In the genomic region with DNA sequence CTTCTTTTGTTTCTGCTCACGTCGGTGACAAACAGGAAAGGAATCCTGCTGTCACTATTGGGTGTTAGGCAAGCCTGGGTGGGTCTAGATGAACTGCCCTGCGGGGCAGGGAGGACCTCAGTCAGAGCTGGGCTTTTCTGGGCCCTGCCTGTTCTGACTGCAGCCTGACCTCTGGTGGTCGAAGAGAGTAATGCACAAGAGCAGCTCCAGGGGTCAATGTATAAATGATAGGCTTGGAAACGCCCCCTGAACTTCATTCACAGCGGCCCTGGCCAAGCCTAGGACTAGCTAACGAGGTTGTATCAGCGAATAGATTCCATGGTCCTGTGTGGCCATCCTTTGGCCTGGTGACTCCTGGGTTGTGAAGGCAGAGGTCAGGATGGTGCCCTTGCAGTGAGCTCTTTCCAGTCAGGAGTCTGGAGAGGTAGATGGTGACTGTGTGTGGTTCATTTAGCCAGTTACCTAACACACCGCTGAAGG, we compare ENCODE assay signal across 8 mouse cellular contexts. TPM values are rescaled to one million over a fixed set of nuclear protein-coding genes. Genes with fewer than 3 reads are reported as not detected.
DNase-seq lines count a peak whose midpoint lies in the region; ATAC-seq and TF ChIP-seq lines count a peak whose summit lies in the region.

No protein-coding gene starts in this region.

- no peak overlapping the region for H3K27ac ChIP-seq in hindbrain, embryonic 13.5 days

- no peaks in the 10 kb centered on the region for H3K36me3 ChIP-seq in hindbrain, embryonic 13.5 days

- H3K4me3 ChIP-seq in hindbrain, embryonic 13.5 days = no peak overlapping the region

- no peak overlapping the region for H3K9ac ChIP-seq in hindbrain, embryonic 13.5 days

- WGBS in hindbrain, embryonic 13.5 days = 12% methylated on average over 9 of the region's 9 CpGs

- H3K27me3 ChIP-seq in Patski = no peaks in the 10 kb centered on the region
- H3K27me3 ChIP-seq in hindbrain, embryonic 13.5 days = 0 out of 2 replicates have a peak, but pooled peaks cover 2% of the 10 kb centered on the region

- TF ChIP-seq CTCF in Patski (IDR thresholded peaks at IDR 0.05) = peak; percentile 89

- ATAC-seq in Patski = peak; percentile 85
- ATAC-seq in hindbrain, embryonic 13.5 days (ENCODE audit: low FRiP score) = peak; percentile 40; the same call in 1 of the 2 replicates

- peaks cover 6% of the 10 kb centered on the region; the same call in 1 of the 2 replicates for H3K9me3 ChIP-seq in hindbrain, embryonic 13.5 days

- CTCF ChIA-PET in Patski (lab: Charles Lee) = interaction anchor here (0.7 to 2.8 kb wide), 24 partner anchors 14 to 418 kb away, joined by 3 to 48 read pairs (median 5); no protein-coding TSS in a partner anchor

- POLR2A ChIA-PET in Patski (lab: Charles Lee) = no interaction called here

- peak; percentile 44 for DNase-seq in Patski (ENCODE audit: low read depth, low spot score)
- DNase-seq in cerebellum, postnatal 10 days = peak; percentile 89 to 92
- DNase-seq in frontal cortex, postnatal 25 days (ENCODE audit: low spot score in 2 of 2) = peak; percentile 54 to 70
- DNase-seq in layer of hippocampus, postnatal 10 days (ENCODE audit: low spot score in 2 of 2) = peak; percentile 86
- peak; percentile 90 for DNase-seq in lung, postnatal 14 days
- DNase-seq in ovary, postnatal 36 days (ENCODE audit: low spot score) = peak; percentile 68
- DNase-seq in thymus, postnatal 14 days = peak; percentile 83

- H3K4me1 ChIP-seq in hindbrain, embryonic 13.5 days (replicated peaks) = 0 out of 2 replicates have a peak, but pooled peaks cover 7% of the 10 kb centered on the region

- in situ Hi-C loops in Patski (cut with MboI; ENCODE audit: low pct_unique_long_range_greater_than_20kb) = loop anchor here (5.0 to 10.0 kb wide), 2 partner anchors 145 to 413 kb away; no protein-coding TSS in a partner anchor

- no peak overlapping the region for H3K4me2 ChIP-seq in hindbrain, embryonic 13.5 days

RNA-seq across cellular contexts. Expression of gene Actr10, which starts 27.4 kb away (rescaled TPM):
- 203 TPM for polyA plus RNA-seq in Patski (2021)
- polyA plus RNA-seq in hindbrain, embryonic 13.5 days (2015; fragmentation: Nextera tagmentation; extraction: Ambion mirVana) = 216 TPM in 2 replicates
- total RNA-seq in layer of hippocampus, postnatal 10 days (2021) = 100 to 1,000 TPM; 170 to 180 TPM
